Mouse (Mus musculus): ENCODE data around the gene Mrgbp. TPM values are rescaled to one million over a fixed set of nuclear protein-coding genes. Genes with fewer than 3 reads are reported as not detected.

Gene Mrgbp
- total RNA-seq, 2 experiments from 2014 or later = 16.6 to 17.5 TPM

DNA sequence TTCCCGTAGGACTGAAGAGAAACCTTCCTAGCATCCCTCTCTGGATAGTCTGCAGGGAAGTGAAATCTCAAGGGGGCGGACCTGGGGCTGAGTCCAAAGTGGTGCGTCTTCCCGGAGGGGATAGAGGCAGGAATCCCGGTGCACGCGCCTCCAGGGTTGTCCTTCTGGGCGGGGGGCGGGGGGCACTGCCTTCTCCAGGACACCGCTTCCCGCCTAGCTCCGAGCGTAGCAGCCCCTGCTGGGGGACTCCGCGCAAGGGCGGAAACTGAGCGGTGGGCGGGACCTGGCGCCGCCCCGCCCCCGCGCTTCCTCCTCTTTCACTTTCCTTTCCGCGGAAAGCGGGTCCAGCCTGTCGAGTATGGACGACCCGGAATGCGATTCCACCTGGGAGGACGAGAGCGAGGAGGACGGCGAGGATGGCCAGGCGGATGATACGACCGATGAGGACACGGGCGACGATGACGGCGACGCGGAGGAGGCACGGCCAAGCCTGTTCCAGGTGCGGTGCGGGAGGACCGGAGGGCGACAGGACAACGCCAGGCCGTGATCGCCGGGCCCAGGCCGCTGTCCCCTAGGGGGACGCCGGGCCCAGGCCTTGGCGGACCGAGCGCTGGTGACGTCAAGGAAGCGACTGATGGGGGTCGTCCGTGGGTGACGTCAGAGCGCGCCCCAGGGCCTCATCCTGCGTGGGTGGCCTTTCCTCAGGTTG is 8.2 kb downstream of the Mrgbp start, which contains the start of gene Ogfr:
TSS of gene Ogfr (plus strand) at position 123 of the 709 bp plus-strand sequence.
- peak; percentile 85 to 90 for DNase-seq

DNA sequence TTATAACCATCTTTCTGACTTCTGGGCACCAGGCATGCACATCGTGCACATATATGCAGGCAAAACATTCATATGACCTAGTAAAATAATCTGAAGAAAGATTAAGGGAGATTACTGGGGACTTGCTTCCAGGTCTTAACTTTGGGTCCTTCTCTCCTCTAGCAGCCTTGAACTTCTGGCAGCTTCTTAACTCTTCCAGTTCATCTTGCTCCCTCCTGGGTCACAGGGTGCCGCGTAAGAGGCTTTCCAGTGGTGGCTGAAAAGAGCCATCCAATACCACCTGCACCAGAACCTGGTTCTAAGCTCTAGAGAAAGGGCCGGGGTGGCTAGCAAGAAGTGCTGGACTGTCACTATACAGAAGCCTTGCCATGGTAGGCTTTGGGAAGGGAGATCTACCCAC is 16.4 kb downstream of the Mrgbp start, which contains the start of gene Col9a3:
TSS of gene Col9a3 (plus strand) at position 301 of the 400 bp plus-strand sequence.
- DNase-seq = no peak

DNA sequence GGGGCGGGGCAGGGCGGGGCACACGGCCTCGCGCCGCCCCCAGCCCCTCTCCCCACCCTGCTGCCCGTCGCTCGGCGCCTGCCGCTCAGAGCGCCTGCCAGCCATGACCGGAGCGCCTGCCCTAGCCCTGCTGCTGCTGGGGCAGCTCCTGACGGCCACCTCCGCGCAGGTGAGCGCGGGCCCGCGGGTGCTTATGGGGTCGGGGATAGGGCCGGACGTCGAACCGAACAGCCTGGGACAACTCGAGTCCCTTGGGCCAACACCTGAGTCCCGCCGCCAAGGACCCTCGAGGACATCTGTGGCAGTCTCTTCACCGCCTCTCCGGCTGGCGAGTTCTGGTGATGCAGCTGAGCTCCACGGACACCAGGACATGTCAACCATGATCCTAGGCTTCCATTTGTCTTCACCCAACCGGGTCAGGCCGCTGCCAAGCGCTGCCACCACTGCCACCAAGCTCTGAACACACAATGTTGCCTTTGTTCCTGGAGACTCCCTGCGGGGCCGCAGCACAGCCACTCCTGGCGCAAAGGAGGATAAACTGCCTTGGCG is 17.1 kb downstream of the Mrgbp start:
- DNase-seq = no peak

DNA sequence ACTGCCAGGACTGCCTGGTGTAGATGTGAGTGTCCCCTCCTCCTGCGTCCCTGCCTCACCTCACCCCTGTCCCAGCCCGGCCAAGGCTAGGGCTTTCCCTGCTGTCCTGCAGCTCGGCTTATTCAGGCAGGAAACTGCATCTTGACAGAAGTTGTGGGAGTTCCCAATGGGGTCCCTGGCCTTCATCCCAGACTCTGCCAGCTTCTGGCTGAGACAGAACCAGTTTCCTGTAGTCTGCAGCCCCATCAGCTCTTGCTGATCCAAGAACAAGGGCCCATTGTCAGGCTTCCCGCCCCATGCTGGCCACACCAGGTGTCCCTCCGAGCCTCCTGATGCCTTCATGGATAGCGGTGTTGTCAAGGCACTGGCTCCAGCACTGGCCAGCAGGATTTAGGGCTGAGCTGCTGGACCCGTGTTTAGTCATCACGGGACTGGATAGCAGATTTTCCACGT is 19.5 kb downstream of the Mrgbp start:
- no peak for DNase-seq

DNA sequence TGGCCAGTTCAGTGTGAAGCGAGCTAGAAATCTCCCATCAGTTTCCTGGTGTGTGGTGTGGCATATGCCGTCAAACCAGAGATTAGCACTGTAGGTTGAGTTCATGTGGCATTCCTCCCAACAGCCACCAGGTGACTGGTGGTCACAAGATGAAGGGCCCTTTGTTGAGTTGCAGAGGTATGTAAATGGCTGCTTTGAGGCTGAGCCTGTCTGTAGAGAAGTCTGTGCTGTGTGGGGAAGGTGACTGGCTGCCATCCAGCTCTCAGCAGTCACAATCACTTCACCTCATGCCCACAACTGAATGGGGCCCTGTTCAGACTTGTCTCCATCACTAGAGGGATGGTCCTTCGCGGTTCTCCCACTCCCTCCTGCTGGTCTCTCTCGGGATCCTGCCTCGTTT is 23.7 kb downstream of the Mrgbp start:
- DNase-seq = no peak

DNA sequence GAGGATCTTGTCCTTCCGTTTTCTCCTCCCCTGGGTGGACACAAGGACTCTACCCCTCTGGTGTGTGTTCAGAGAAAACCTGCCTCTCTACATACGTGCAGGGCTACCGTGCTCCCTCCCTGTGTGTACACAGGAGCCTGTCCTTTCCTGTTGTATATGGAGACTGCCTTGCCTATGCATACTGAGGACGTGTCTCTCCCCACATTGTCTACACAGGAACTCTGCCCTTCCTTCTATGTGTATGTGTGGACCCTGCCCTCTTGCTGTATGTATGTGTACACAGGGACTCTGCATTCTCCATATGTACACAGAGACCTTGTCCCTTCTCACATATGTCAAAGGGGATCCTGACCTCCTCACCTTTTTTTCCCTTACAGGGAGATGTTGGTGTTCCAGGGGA is 29.2 kb downstream of the Mrgbp start:
- DNase-seq = no peak

DNA sequence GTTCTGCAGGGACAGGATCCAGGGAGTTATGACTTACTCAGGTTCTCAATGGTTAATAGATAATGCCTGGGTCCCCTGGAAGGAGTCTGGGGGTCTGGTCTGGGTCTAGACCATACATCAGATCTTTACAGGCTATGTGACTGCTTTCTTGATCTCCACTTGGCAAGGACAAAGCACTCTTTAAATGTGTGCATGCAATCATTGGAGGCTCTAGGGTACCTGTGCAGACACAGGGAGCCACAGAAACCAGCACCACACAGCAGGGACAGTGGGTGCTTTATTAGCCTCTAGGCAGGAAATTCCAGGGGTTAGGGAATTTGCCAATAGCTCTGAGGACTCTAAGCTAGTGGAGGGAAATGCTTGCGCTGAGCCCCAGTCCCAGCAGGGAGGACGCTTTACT is 30.8 kb downstream of the Mrgbp start:
- no peak for DNase-seq

Other genes with a start within 250 kb of the Mrgbp start
- under 1 TPM in 1 of 2 experiments, not detected in 1; 0.10 TPM for gene Gata5, start 246.6 kb upstream of the Mrgbp start, total RNA-seq (2021)
- gene Slco4a1, start 125.1 kb upstream of the Mrgbp start, total RNA-seq (2021) = 1 to 10 TPM in 1 of 2 experiments, under 1 TPM in 1; 0.70 to 1.5 TPM
- not detected for gene Ntsr1, start 81.3 kb upstream of the Mrgbp start, total RNA-seq (2021)
- 10 to 100 TPM; 43.5 to 45.4 TPM for gene Ogfr, start 7.9 kb downstream of the Mrgbp start, total RNA-seq (2021)
- under 1 TPM; 0.17 to 0.26 TPM for gene Col9a3, start 16.5 kb downstream of the Mrgbp start, total RNA-seq (2021)
- not detected for gene Tcfl5, start 61.4 kb downstream of the Mrgbp start, total RNA-seq (2021)
- gene Dido1, start 128.7 kb downstream of the Mrgbp start, total RNA-seq (2021) = 10 to 100 TPM; 38.7 to 40.7 TPM
- 10 to 100 TPM; 58.9 to 63.1 TPM for gene Gid8, start 128.8 kb downstream of the Mrgbp start, total RNA-seq (2021)
- 1 to 10 TPM; 1.1 to 1.2 TPM for gene Slc17a9, start 144.0 kb downstream of the Mrgbp start, total RNA-seq (2021)
- not detected for gene Bhlhe23, start 195.6 kb downstream of the Mrgbp start, total RNA-seq (2021)